Mouse (Mus musculus): ENCODE data around the gene St6galnac4. TPM values are rescaled to one million over a fixed set of nuclear protein-coding genes. Genes with fewer than 3 reads are reported as not detected.

Gene St6galnac4
- polyA plus RNA-seq, 1 experiment, result 34.8 TPM

DNA sequence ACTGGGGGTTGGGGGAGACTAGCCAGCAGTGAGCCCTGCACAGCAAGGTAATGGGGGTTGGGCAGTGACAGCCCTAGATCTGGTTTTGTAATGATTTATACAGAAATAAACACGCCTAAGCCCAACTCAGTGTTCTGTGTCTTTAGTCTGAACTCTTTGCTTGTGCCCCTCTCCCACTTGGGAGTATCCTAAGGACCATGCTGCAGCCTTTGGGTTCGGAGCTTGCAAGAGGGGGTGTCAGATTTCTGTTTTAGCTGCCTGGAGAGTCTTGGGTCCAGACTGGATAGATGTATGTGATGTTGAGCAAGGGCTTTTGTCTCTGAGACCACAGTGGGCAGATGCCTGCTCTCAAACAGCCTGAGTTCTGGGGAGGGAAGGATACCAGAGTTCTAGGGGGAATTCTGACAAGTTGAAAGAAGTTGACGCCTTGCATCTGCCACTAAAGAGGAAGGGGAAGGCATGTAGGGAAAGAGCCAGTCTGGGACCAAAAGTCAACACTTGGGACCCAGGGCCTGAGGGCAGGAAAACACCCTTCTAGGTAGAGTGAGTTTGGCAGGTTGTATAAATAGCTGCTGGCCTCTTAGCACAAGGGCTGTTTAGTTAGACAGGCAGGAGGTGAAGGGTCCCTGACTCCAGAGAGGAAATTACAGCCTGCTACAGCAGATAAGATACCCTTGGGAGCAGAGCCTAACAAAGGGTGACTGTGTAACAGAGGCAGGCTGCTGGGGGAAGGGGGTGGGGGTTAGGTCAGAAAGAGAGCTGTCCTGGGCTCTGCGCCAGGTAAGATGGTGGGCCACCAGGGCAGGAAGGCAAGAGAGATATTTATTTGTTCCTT, 34.0 kb downstream of the St6galnac4 start:
- no peak for TF ChIP-seq CTCF (IDR thresholded peaks at IDR 0.05; ENCODE audit: extremely low read depth, insufficient read depth, low read length)
- TF ChIP-seq POLR2A (IDR thresholded peaks at IDR 0.05; ENCODE audit: extremely low read depth, insufficient read depth, low read length), result no peak
- Histone ChIP-seq H3K4me1 (ENCODE audit: control insufficient read depth, insufficient read depth, low read length) (no peaks in the 10 kb centered on the region), H3K4me3 (ENCODE audit: insufficient read depth, low read length) (no peak overlapping the region), H3K27ac (ENCODE audit: insufficient read depth, low read length) (0 out of 2 replicates have a peak overlapping the region, but pooled peaks have one; percentile 16)

DNA sequence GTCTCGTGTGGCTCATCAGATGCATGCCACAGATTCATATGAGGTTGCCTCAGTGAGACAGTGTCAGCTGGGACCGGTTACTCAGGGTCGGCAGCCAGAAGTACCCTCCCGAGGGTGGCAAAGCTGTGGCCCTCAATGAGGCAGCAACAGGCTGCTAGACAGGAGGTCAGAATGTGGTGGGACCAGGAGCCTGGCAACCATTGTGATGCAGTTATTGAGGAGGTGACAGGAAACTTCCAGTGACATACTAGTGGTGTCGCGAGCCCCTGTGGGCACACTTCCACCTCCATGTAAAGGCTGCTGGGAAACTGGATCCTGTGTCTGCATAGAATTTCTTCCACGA, 34.6 kb downstream of the St6galnac4 start, which contains the start of gene Ak1:
Gene Ak1 (plus strand): TSS at position 242 of the 343 bp plus-strand sequence.
- H3K4me1 ChIP-seq (ENCODE audit: control insufficient read depth, insufficient read depth, low read length), result no peaks in the 10 kb centered on the region
- TF ChIP-seq POLR2A (IDR thresholded peaks at IDR 0.05; ENCODE audit: extremely low read depth, insufficient read depth, low read length), result no peak
- no peak for TF ChIP-seq CTCF (IDR thresholded peaks at IDR 0.05; ENCODE audit: extremely low read depth, insufficient read depth, low read length)
- H3K4me3 ChIP-seq (ENCODE audit: insufficient read depth, low read length), result no peak within 1 kb of the TSS
- H3K27ac ChIP-seq (ENCODE audit: insufficient read depth, low read length), result 0 out of 2 replicates have a peak within 1 kb of the TSS, but pooled peaks have one; percentile 16

DNA sequence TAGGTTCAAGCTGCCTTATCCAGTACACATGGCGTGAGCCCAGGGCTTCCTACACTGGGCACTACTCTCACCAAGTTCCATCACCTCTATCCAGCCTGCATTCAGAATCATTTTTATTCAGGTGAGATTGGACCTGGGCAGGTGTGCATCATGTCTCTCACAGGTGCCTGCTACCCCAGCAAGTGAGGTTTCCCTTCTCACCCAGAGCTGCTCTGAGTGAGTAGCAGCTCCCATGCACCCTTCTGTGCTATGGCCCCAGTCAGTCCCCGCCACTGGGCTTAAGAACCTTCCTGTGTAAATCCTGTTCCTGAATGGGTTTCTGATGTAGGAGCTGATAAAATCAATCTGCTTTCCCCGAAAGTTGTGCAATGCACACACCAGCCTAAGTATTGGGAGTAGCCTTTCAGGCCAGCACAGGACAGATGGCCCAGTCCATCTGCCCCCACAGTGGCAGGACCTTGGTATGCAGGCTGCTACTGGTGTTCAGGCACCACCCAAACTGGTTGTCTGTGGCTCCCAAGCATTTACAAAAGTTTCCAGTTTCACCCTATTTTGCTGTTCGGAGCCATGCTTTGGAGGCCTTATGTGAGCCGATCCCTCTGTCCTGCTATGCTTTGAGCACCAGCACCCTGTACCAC, 37.3 kb downstream of the St6galnac4 start:
- H3K27ac ChIP-seq (ENCODE audit: insufficient read depth, low read length), result no peak overlapping the region
- peaks cover 10% of the 10 kb centered on the region for H3K4me1 ChIP-seq (ENCODE audit: control insufficient read depth, insufficient read depth, low read length)
- TF ChIP-seq POLR2A (IDR thresholded peaks at IDR 0.05; ENCODE audit: extremely low read depth, insufficient read depth, low read length), result no peak
- TF ChIP-seq CTCF (IDR thresholded peaks at IDR 0.05; ENCODE audit: extremely low read depth, insufficient read depth, low read length), result no peak

DNA sequence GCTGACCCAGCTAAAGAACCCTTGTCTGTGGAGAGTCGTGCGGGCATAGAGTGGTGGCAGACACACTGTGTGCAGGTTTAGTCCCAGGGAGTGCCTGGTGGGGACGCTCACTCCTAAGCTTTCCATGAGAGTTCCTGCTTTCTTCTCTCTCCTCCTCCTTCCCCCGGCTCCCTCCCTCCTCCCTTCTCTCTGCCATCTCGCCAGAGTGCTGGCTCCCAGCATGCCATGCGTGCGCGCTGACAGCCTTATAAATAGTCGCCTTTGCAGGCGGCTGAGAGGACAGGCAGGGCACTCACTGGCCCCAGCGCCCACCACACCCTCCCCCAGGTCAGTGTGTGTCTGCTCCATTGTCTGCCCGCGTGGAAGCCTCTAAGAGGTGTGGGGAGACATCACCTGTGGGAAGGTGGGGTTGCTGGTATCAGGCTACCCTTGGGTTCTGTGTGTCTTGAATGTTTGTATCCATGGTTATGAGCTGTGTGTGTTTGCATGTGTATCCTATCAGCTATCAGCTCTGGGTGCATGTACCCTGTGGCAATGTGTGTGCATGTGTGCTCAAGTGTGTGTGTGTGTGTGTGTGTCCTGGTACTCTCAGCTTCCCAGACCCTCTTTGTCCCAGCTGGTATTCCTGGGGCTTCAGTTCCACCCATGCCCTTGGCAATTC, 38.4 kb downstream of the St6galnac4 start:
- Histone ChIP-seq H3K4me1 (ENCODE audit: control insufficient read depth, insufficient read depth, low read length) (peaks cover 10% of the 10 kb centered on the region), H3K27ac (ENCODE audit: insufficient read depth, low read length) (peak overlapping the region; percentile 89), H3K4me3 (ENCODE audit: insufficient read depth, low read length) (peak overlapping the region; percentile 64)
- TF ChIP-seq CTCF (IDR thresholded peaks at IDR 0.05; ENCODE audit: extremely low read depth, insufficient read depth, low read length), result peak; percentile 38
- peak; percentile 95 for TF ChIP-seq POLR2A (IDR thresholded peaks at IDR 0.05; ENCODE audit: extremely low read depth, insufficient read depth, low read length)

More for the DNA sequence above, 37.3 kb downstream of the St6galnac4 start:
- no peak overlapping the region for H3K4me3 ChIP-seq (ENCODE audit: insufficient read depth, low read length)

DNA sequence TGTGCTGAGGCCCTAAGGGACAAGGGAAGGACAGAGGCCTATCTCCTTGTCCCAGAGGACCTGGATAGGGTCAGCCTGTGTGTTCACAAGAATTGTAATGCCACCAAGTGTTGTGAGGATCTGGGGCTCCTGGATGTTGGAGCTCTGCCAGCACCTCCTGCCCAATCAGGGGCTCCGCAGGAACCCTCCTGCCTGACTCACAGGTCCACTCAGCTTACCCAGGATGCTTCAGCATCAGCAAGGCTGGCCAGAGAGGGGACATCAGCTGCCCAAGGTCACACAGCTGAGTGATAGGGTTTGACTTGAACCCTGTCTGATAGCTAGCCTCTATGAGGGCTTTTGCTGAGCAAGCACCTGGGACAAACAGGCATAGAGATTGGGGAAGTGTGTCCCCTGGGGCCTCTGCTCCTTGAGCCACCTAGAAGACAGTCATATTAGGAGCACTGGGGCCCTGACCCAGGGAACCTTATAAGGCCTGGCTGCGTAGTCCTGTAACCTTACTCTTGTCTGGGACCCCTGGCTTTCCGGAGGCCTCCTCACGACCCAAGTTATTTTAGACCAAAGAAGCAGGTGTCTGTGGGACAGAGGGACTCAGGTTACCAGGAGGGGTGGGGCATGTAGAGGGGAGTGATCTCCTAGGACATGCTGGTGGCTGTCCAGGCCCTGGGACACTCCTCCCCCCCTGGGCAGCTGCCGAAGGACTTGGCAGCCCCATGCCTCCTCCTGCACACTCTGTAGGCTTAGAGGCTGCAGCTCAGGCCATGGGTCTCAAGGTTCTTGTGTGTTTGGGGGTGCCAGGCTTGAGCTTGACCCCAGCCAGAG, 39.2 kb downstream of the St6galnac4 start:
- TF ChIP-seq POLR2A (IDR thresholded peaks at IDR 0.05; ENCODE audit: extremely low read depth, insufficient read depth, low read length), result peak; percentile 19; the same call in 1 of the 2 replicates
- TF ChIP-seq CTCF (IDR thresholded peaks at IDR 0.05; ENCODE audit: extremely low read depth, insufficient read depth, low read length), result no peak
- Histone ChIP-seq H3K4me3 (ENCODE audit: insufficient read depth, low read length) (peak overlapping the region; percentile 64), H3K27ac (ENCODE audit: insufficient read depth, low read length) (peak overlapping the region; percentile 89), H3K4me1 (ENCODE audit: control insufficient read depth, insufficient read depth, low read length) (peaks cover 10% of the 10 kb centered on the region)

DNA sequence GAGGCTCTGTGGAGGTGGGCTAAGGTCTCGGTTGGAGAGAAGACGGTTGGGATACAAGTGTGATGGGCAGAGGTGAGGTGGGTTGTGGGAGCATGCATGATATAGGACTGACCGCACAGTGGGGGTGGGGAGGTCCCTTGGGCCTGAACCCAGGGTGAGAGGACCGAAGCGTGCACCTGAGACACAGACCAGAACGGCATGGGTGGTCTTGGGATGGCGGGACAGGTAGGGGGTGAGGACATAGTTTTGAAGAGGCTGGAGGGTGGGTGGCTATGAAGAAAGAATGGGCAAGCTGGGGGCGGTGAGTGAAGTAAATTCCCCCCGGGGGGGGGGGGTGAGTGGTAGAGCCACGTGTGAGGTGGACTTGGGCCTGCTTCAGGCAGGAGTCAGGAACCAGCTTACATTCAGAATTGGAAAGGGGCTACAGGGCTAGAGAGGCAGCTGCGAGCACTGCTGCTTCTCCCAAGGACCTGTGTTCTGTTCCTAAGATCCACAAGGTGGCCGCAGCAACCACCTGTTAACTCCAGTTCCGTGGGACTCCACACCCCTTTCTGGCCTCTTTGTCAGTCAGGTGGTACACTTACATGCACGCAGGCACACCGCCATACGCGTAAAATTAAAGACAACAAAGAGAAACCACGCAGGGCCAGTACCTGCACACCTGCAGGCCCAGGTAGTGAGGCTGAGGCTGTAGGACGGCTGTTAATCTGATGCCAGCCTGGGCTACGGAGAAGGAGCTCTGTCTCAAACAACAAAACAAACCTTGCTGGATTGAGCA, 40.6 kb downstream of the St6galnac4 start:
- no peak overlapping the region for H3K27ac ChIP-seq (ENCODE audit: insufficient read depth, low read length)
- peaks cover 10% of the 10 kb centered on the region for H3K4me1 ChIP-seq (ENCODE audit: control insufficient read depth, insufficient read depth, low read length)
- H3K4me3 ChIP-seq (ENCODE audit: insufficient read depth, low read length), result peak overlapping the region; percentile 64
- TF ChIP-seq CTCF (IDR thresholded peaks at IDR 0.05; ENCODE audit: extremely low read depth, insufficient read depth, low read length), result no peak
- no peak for TF ChIP-seq POLR2A (IDR thresholded peaks at IDR 0.05; ENCODE audit: extremely low read depth, insufficient read depth, low read length)

DNA sequence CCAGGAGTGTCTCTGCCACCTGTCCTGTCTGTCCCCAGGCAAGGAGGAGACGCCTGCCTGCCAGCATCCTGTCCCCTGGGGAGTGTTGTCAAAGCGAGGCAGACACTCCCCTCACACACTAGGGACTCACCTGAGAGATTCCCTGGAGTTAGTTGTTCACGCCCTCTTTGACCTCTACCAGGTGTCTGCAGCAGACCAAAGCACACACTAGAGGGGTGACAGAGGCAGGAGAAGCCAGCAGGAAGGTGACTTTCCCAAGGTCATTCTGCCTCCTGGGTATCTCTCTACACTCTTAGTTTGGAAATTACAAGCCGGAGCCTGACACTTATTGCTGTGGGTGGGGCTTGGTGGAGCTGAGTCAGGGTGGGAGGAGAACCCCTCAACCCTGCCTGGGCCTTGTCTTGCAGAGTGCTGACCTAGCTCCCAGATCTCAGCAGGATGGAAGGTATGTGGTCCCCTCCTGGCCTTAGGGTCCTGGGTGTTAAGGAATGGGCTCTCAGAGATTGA, 41.2 kb downstream of the St6galnac4 start:
- Histone ChIP-seq H3K4me1 (ENCODE audit: control insufficient read depth, insufficient read depth, low read length) (peaks cover 10% of the 10 kb centered on the region), H3K4me3 (ENCODE audit: insufficient read depth, low read length) (peak overlapping the region; percentile 64), H3K27ac (ENCODE audit: insufficient read depth, low read length) (peak overlapping the region; percentile 30; the same call in 1 of the 2 replicates)
- no peak for TF ChIP-seq POLR2A (IDR thresholded peaks at IDR 0.05; ENCODE audit: extremely low read depth, insufficient read depth, low read length)

DNA sequence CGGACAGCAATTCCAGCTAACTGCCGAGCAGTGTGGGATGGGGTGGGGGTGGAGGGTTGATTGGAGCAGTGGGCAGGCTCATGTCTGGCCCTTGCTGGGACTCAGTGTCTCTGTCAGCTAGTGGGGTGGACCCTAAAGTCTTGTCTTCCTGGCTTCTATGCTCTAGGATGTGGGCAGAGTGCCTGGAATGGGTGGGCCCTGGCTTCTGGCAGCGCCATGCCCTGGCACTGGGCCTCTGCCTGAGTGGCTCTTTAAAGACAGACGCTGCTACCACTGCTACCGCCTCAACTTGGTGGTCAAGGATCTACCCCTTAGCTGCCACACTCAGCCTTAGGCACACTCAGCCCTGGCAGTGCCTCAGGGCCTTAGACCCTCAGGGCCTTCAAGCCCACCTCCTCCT, 41.8 kb downstream of the St6galnac4 start:
- H3K27ac ChIP-seq (ENCODE audit: insufficient read depth, low read length), result peak overlapping the region; percentile 30
- H3K4me1 ChIP-seq (ENCODE audit: control insufficient read depth, insufficient read depth, low read length), result peaks cover 10% of the 10 kb centered on the region
- no peak for TF ChIP-seq CTCF (IDR thresholded peaks at IDR 0.05; ENCODE audit: extremely low read depth, insufficient read depth, low read length)
- TF ChIP-seq POLR2A (IDR thresholded peaks at IDR 0.05; ENCODE audit: extremely low read depth, insufficient read depth, low read length), result no peak
- peak overlapping the region; percentile 64 for H3K4me3 ChIP-seq (ENCODE audit: insufficient read depth, low read length)

Measured in cortical plate, adult 2 months (tissue).